Mouse (Mus musculus) adrenal gland (tissue): ENCODE results near the gene Acbd6.

Source experiments
- intact Hi-C: fragments of 180-260 bp; cut with DNase I; formaldehyde crosslinking; loops from one replicate; pipeline ENCODE4 v1.15.1; 2025

Acbd6 gene

GRCm38 (mm10) chr1:155557642-155558011, 293 bp upstream of the Acbd6 start:
- intact Hi-C loops, result no loop called here

- intact Hi-C loops, result no loop called here
These were observed 2.1 kb downstream of the Acbd6 start for GRCm38 (mm10) chr1:155560021-155560420.

- intact Hi-C loops, result no loop called here
These were observed 2.8 kb downstream of the Acbd6 start for GRCm38 (mm10) chr1:155560678-155561077.

DNA sequence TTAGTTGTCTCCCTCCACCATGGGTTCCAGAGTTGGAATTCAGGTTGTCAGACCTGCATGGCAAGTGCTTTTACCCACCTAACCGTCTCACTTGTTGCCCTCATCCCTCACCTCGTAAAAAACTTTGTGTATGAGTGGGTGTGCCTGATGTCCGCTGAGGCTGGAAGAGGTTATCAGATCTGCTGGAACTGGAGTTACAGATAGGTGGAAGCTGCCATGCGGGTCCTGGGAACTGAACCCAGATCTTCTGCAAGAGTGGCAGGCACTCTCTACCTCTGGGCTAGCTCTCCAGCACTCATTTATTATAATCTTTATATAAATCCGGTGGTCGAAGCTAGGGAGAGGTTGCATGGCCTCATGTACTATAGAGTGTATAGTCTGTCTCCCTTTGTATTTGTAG, 4.3 kb downstream of the Acbd6 start:
- intact Hi-C loops, result no loop called here

- intact Hi-C loops, result no loop called here
These were observed 6.8 kb downstream of the Acbd6 start for GRCm38 (mm10) chr1:155564741-155565140.

GRCm38 (mm10) chr1:155568133-155568532, 10.2 kb downstream of the Acbd6 start:
- intact Hi-C loops, result no loop called here

DNA sequence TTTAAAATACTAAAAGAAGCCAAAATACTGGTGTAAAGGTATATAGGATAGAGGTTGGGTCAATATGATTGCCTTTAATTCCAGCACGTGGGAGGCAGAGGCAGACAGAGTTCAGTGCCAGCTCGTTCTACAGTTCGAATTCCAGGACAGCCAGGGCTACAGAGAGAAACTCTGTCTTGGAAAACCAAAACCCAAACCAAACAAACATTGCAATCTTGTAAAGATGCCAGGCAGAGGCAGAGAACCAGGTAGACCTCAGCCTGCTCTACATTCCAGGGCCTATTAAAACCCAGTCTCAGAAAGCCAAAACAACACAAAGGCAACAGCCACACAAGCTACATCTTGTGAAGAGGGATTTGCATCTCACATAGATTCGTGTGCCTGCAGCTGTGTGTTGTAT, 11.4 kb downstream of the Acbd6 start:
- intact Hi-C loops, result no loop called here

- intact Hi-C loops, result loop anchor here (2.0 to 10.0 kb wide), 3 partner anchors 97 to 280 kb away; no protein-coding TSS in a partner anchor
These were observed 17.2 kb downstream of the Acbd6 start for GRCm38 (mm10) chr1:155574966-155575673.

DNA sequence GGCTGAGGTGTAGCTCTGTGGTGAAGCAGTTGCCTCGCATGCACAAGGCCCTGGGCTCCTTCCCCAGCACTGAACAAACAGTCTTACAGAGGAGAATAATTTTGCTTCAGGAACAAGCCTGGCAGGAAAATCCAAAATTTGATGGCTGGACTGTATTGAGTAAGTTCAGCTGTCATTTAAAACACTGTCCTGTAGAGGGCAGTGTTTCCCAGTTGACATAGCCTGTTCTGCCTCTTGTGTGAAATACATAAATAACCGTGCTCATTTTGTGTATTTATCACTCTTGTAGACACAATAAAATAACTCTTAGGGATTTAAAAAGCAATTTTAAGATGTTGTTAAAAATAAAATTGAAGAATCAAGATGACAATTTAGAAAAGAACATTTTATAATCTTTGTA, 18.5 kb downstream of the Acbd6 start:
- intact Hi-C loops, result loop anchor here (5.0 to 10.0 kb wide), 2 partner anchors 96 to 278 kb away; no protein-coding TSS in a partner anchor

DNA sequence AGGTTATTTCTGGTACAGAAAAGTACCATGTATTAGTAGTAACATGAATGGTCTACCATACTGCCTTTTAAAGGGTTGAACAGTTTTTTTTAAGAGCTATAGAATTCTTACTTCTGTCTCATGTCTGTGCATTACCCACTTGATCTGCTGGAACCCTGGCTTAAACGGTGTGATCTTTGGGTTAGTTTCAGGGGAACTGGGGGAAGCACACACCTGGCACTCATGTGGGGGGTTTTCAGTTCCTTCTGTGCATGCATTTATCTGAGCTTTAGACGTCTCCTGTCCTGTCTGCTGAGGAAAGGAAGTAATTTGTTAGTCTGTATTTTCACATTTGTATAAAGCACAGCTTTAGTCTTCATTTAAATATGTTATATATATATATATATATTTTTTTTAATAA, 19.4 kb downstream of the Acbd6 start:
- intact Hi-C loops, result loop anchor here (5.0 to 10.0 kb wide), 2 partner anchors 95 to 277 kb away; no protein-coding TSS in a partner anchor

DNA sequence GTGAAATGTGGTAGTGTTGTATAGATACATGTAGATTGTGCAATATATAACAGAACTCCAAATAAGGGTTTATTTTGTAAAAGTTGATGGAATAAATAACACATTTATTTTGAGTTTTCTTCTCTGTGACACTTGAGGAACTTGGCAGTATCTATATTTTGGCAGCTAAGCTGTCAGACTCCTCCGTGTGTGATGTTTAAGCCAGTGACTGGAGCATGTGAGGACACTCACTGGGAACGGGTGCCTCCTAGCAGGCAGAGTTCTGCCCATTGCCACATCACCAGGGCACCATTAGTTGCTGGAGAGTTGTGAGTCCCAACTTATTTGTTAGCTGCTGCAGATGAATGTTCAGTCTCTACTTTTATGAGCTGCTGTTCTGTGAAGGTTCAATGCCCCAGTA, 30.0 kb downstream of the Acbd6 start:
- intact Hi-C loops, result no loop called here

DNA sequence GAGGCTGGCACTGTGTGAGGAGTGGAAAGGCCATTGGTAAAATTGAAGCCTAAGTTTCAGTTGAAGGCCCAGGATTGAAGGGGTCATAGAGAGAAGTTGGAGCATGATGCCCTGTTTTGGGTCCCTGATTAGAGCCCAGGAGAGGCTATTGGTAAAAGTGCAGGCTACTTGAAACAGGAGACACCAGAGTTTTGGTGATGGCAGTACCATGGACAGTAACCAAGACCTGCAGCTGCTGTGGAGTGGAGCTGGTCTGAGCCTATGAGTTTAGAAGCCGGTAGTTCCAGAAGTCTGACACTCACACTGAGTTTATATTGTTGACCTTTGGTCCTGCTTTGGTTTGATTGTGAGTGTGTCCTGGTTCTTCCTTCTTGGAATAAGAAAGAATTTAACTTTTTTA, 36.2 kb downstream of the Acbd6 start:
- intact Hi-C loops, result no loop called here

GRCm38 (mm10) chr1:155596576-155596975, 38.7 kb downstream of the Acbd6 start:
- intact Hi-C loops, result no loop called here

GRCm38 (mm10) chr1:155604706-155605105, 46.8 kb downstream of the Acbd6 start:
- intact Hi-C loops, result no loop called here

DNA sequence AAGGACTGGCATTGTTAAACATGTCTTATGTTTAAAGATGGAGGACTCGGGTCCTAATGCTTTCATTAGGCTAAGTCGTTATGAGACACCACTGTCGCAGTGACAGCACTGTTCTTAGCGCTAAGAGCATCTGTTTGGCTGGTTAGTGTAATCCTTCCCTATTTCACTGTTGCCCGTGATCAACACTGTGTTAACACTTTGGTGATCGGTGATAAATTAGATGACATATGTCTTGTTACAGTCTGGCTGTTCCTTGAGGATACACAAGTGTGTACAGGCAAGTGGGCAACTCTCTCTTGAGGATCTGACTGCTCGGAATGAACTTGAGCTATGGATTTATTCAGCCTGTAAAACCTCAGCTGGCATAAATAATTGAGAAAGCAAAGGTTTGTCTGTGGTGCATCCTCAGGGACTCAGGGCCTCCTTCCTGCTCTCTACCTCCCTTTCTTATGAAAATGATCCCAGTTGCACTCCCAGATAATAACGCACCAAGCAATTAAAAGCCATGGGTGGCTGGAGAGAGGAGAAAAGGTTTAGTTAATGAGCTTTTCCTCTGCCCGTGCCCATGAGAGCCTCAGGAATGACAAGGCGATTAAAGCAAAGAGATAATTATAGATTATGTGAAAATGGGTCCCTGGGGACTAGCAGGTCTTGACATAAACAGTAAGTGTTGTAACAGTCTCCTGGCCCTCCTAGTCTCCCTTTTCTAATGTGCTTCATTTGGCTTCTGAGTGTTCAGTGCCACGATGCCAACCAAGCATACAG, 47.7 kb downstream of the Acbd6 start:
- intact Hi-C loops, result no loop called here

DNA sequence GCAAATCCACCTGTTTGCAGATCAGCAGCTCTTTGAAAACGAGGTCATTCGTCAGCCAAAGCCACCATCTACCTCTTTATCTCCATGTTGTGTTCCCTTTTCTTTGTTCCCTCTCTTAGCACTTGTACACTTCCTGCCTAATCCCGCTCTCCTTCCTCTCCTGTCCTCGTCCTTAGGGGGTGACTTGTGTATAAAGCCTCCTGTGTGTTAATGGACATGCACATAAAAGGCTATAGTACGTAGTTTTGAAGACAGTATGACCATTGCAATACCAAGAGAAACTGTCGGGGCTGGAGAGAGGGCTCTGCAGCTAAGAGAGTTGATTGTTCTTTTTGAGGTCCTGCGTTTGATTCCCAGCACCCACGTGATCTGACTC, 48.2 kb downstream of the Acbd6 start:
- intact Hi-C loops, result no loop called here

DNA sequence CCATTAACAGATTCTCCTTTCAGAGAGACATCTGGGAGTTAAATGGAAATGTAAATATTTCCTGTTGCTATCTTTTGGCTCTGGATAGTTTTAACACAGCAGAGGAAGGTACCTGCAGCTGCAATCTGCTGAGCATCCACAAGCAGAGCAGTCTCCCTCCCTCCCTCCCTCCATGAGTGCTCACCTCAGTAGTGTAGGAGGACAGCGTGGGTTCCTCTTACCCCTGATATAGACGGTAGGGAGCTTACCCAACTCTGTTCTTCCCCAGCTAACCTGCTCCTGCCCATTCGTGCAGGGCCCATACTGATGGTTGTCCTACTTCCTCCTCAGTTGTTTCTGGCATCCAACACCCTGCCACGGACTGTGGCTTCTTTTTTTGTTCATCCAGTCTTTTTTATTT, 50.6 kb downstream of the Acbd6 start:
- intact Hi-C loops, result no loop called here

DNA sequence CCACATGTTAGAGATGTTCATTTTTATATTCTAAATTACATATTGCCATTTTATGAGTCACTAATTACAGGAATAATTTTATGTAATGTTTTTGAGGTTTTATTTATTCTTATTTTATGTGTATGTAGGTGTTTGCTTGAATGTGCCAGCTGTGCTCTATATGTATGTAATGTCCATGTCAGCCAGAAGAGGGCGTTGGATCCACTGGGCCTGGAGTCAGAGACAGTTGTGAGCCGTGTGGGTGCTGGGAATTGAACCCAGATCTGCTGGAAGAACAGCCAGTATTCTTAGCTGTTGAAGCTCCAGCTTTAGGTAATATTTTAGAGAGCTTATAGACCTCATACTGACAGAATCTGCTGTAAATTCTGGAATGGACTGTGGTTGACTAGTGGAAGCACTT, 56.5 kb downstream of the Acbd6 start:
- intact Hi-C loops, result no loop called here

DNA sequence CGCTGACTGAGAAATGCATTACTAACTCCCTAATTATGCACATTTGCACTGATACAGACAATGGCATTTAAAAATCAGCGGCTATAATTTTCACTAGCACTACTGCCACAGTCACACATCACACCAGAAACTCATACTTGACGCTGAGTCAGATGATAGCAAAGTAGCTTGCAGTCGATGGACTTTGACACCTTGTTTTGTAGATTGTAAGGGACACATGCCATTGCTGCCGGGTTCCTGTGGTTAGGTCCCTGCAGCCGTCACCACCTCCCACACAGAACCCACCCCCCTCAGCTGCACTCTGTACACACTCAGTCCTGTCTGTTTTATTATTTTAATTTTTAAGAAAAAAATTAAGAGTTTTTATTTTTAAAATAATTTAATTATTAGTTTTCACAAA, 63.2 kb downstream of the Acbd6 start:
- intact Hi-C loops, result no loop called here

GRCm38 (mm10) chr1:155623192-155623591, 65.3 kb downstream of the Acbd6 start:
- intact Hi-C loops, result no loop called here

GRCm38 (mm10) chr1:155627746-155628145, 69.8 kb downstream of the Acbd6 start:
- intact Hi-C loops, result no loop called here

- intact Hi-C loops, result no loop called here
These were observed 78.7 kb downstream of the Acbd6 start for GRCm38 (mm10) chr1:155636648-155637047.

- intact Hi-C loops, result no loop called here
These were observed 87.9 kb downstream of the Acbd6 start for GRCm38 (mm10) chr1:155645816-155646215.
